Mouse (Mus musculus): ENCODE results near the gene Taar7a. TPM values are rescaled to one million over a fixed set of nuclear protein-coding genes. Genes with fewer than 3 reads are reported as not detected.

Gene Taar7a
- polyA plus RNA-seq, 1 experiment from 2014 or later = not detected

DNA sequence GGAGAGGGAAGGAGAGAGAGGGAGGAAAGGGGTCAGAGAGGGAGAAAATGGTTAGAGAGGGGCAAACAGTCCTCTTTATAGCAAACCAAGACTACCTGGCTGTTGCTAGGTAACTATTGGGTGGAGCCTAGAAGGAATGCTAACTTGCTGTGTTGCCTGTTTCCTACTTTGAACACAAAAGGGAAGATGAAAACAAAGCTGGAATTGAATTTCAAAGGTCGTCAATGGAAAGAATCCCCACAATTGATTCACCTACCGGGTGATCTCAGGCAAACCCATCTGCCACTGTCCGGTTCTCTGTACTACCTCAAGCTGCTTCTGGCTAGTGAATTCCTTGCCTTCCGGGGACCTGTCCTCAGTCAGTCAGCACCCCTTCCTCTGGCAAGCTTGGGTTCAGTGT lies 15.3 kb downstream of the Taar7a start:
- Histone ChIP-seq H3K9ac (no peak overlapping the region), H3K27me3 (no peaks in the 10 kb centered on the region), H3K9me3 (no peaks in the 10 kb centered on the region), H3K4me1 (no peaks in the 10 kb centered on the region), H3K36me3 (no peaks in the 10 kb centered on the region), H3K4me3 (no peak overlapping the region), H3K27ac (no peak overlapping the region), H3K4me2 (no peak overlapping the region)
- ATAC-seq (ENCODE audit: borderline replicate concordance, extremely low read depth, low FRiP score, low TSS enrichment) = no peak
- WGBS = 57% methylated on average over 4 of the region's 4 CpGs

- no peak overlapping the region for H3K9ac ChIP-seq
- no peaks in the 10 kb centered on the region for H3K36me3 ChIP-seq
- H3K27me3 ChIP-seq = no peaks in the 10 kb centered on the region
- H3K4me3 ChIP-seq = no peak overlapping the region
- no peaks in the 10 kb centered on the region for H3K4me1 ChIP-seq
- H3K4me2 ChIP-seq = no peak overlapping the region
- no peak overlapping the region for H3K27ac ChIP-seq
- no peaks in the 10 kb centered on the region for H3K9me3 ChIP-seq
- WGBS = 77% methylated on average over 5 of the region's 5 CpGs
- no peak for ATAC-seq (ENCODE audit: borderline replicate concordance, extremely low read depth, low FRiP score, low TSS enrichment)
Observed at GRCm38 (mm10) chr10:23971256-23971655, 22.0 kb downstream of the Taar7a start.

- Histone ChIP-seq H3K36me3 (no peaks in the 10 kb centered on the region), H3K4me2 (no peak within 1 kb of the TSS), H3K27me3 (no peaks in the 10 kb centered on the region), H3K4me3 (no peak within 1 kb of the TSS), H3K9me3 (no peaks in the 10 kb centered on the region), H3K4me1 (no peaks in the 10 kb centered on the region), H3K9ac (no peak within 1 kb of the TSS), H3K27ac (no peak within 1 kb of the TSS)
- 84% methylated on average over 11 of the region's 11 CpGs for WGBS
- no peak for ATAC-seq (ENCODE audit: borderline replicate concordance, extremely low read depth, low FRiP score, low TSS enrichment)
Observed at GRCm38 (mm10) chr10:23970656-23971165, 22.6 kb downstream of the Taar7a start, which contains the start of gene Taar5. Gene Taar5, plus strand, starts transcription at chr10:23970706.

DNA sequence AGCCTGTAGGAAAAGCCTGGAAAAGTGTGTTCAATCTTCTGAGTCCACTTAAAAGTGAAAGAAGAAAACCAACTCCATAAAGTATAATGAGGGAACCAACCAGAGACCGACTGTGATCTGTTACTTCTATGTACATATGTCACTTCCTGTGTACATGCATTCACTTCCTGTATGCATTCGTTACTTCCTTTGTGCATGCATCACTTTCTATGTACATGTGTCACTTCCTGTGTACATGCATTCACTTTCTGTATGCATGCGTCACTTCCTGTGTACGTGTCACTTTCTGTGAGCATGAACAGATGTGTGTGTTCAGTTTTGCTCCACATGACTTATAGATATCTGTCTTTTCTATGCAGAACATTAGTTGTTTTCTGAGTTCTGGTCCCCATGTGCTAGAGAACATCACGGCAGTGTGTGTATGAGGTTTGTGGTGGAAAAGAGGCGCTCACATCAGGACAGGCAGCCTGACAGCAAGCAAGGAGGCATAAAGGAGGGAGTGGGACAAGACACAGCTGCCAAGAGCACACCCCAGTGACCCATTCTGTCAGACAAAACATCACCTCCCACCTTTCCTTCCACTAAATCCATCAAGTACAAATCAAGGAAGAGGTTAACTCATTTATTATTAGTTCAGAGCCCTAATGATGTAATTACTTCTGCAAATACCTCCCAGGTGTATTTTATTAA lies 28.2 kb downstream of the Taar7a start:
- H3K4me3 ChIP-seq = no peak overlapping the region
- no peak overlapping the region for H3K4me2 ChIP-seq
- no peak overlapping the region for H3K9ac ChIP-seq
- 74% methylated on average over 6 of the region's 6 CpGs for WGBS
- no peaks in the 10 kb centered on the region for H3K36me3 ChIP-seq
- no peak for ATAC-seq (ENCODE audit: borderline replicate concordance, extremely low read depth, low FRiP score, low TSS enrichment)
- H3K9me3 ChIP-seq = no peaks in the 10 kb centered on the region
- H3K27me3 ChIP-seq = no peaks in the 10 kb centered on the region
- no peaks in the 10 kb centered on the region for H3K4me1 ChIP-seq
- no peak overlapping the region for H3K27ac ChIP-seq

GRCm38 (mm10) chr10:23963444-23963843 lies 29.8 kb downstream of the Taar7a start:
- Histone ChIP-seq H3K9me3 (no peaks in the 10 kb centered on the region), H3K36me3 (no peaks in the 10 kb centered on the region), H3K27me3 (no peaks in the 10 kb centered on the region), H3K27ac (no peak overlapping the region), H3K4me2 (no peak overlapping the region), H3K4me1 (no peaks in the 10 kb centered on the region), H3K9ac (no peak overlapping the region), H3K4me3 (no peak overlapping the region)
- 14% methylated on average over 3 of the region's 3 CpGs for WGBS
- no peak for ATAC-seq (ENCODE audit: borderline replicate concordance, extremely low read depth, low FRiP score, low TSS enrichment)

DNA sequence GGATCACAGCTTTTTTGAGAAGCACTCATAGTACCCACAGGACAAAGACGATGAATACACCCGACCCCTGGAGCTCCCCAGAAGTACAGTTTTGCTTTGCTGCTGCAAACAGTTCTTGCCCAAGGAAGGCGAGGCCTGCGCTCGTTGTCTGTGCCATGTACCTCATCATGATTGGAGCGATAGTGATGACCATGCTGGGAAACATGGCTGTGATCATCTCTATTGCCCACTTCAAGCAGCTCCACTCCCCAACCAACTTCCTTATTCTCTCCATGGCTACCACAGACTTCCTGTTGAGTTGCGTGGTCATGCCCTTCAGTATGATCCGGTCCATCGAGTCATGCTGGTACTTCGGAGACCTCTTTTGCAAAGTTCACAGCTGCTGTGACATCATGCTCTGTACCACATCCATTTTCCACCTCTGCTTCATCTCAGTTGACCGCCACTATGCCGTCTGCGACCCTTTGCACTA lies 32.8 kb downstream of the Taar7a start, which contains the start of gene Taar4:
Taar4 (plus strand) TSS at position 51 of the 472 bp plus-strand sequence.
- 93% methylated on average over 13 of the region's 13 CpGs for WGBS
- Histone ChIP-seq H3K9ac (no peak within 1 kb of the TSS), H3K9me3 (no peaks in the 10 kb centered on the region), H3K4me1 (no peaks in the 10 kb centered on the region), H3K27ac (no peak within 1 kb of the TSS), H3K4me3 (no peak within 1 kb of the TSS), H3K36me3 (no peaks in the 10 kb centered on the region), H3K27me3 (no peaks in the 10 kb centered on the region), H3K4me2 (no peak within 1 kb of the TSS)
- ATAC-seq (ENCODE audit: borderline replicate concordance, extremely low read depth, low FRiP score, low TSS enrichment) = no peak

DNA sequence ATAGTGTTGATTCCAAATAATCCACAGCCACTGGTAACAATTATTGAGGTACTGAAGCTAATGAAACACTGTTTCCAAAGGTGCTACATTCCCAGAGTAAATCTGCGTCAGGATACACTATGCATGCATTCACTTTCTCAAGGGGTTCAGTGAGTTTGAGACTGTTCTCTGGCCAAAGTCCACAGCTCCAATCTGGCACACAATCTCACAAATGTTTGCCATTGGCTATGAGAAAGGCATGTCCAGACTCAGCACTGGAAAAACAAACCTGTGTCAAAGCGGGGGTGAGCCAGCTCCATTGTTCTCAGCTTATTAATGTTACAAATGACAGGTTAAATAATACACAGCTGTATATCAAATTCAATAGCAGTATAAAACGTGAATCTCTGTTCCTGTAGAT lies 34.2 kb downstream of the Taar7a start:
- no peak overlapping the region for H3K9ac ChIP-seq
- H3K27me3 ChIP-seq = no peaks in the 10 kb centered on the region
- H3K4me1 ChIP-seq = no peaks in the 10 kb centered on the region
- WGBS = 44% methylated on average over 3 of the region's 3 CpGs
- H3K4me2 ChIP-seq = no peak overlapping the region
- H3K9me3 ChIP-seq = no peaks in the 10 kb centered on the region
- no peak overlapping the region for H3K27ac ChIP-seq
- no peaks in the 10 kb centered on the region for H3K36me3 ChIP-seq
- no peak overlapping the region for H3K4me3 ChIP-seq
- ATAC-seq (ENCODE audit: borderline replicate concordance, extremely low read depth, low FRiP score, low TSS enrichment) = no peak

DNA sequence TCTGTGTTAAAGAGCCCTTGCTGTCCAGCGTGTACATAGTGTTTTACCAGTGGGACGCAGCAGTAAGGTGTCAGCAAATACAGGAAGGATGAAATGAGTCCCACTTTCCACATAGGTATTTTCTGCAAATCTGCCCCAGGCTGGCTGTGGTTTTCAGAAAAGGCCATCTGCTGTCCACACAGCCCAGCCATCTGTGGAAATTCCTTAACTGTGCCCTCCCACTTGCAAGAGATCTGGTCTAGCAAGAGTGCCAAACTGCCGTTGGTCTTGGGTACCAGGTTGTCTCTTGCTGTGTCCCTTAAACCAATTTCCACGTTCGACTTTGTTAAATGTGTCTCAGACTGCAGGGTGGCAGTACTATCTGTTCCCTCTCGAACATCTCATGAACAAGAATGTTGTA lies 41.6 kb downstream of the Taar7a start:
- no peak for ATAC-seq (ENCODE audit: borderline replicate concordance, extremely low read depth, low FRiP score, low TSS enrichment)
- no peaks in the 10 kb centered on the region for H3K27me3 ChIP-seq
- H3K9me3 ChIP-seq = no peaks in the 10 kb centered on the region
- H3K9ac ChIP-seq = no peak overlapping the region
- no peak overlapping the region for H3K4me3 ChIP-seq
- H3K36me3 ChIP-seq = no peaks in the 10 kb centered on the region
- H3K4me1 ChIP-seq = no peaks in the 10 kb centered on the region
- no peak overlapping the region for H3K4me2 ChIP-seq
- 71% methylated on average over 6 of the region's 6 CpGs for WGBS
- no peak overlapping the region for H3K27ac ChIP-seq

DNA sequence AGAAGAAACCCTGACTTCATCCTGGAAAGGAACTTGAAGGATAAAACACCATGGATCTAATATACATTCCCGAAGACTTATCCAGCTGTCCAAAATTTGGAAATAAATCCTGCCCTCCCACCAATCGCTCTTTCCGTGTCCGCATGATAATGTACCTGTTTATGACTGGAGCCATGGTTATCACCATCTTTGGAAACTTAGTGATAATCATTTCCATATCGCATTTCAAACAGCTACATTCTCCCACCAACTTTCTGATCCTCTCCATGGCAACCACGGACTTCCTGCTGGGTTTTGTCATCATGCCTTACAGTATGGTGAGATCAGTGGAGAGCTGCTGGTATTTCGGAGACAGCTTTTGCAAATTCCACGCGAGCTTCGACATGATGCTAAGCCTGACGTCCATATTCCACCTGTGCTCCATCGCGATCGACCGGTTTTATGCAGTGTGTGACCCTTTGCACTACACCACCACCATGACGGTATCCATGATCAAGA lies 43.7 kb downstream of the Taar7a start, which contains the start of gene Taar3:
Taar3 (plus strand) TSS at position 51 of the 498 bp plus-strand sequence.
- 82% methylated on average over 16 of the region's 16 CpGs for WGBS
- no peaks in the 10 kb centered on the region for H3K36me3 ChIP-seq
- no peak within 1 kb of the TSS for H3K4me3 ChIP-seq
- no peak within 1 kb of the TSS for H3K27ac ChIP-seq
- no peaks in the 10 kb centered on the region for H3K9me3 ChIP-seq
- H3K4me2 ChIP-seq = no peak within 1 kb of the TSS
- H3K27me3 ChIP-seq = no peaks in the 10 kb centered on the region
- ATAC-seq (ENCODE audit: borderline replicate concordance, extremely low read depth, low FRiP score, low TSS enrichment) = no peak
- H3K4me1 ChIP-seq = no peaks in the 10 kb centered on the region
- no peak within 1 kb of the TSS for H3K9ac ChIP-seq

GRCm38 (mm10) chr10:23948026-23948425 lies 45.3 kb downstream of the Taar7a start:
- H3K27me3 ChIP-seq = no peaks in the 10 kb centered on the region
- no peak for ATAC-seq (ENCODE audit: borderline replicate concordance, extremely low read depth, low FRiP score, low TSS enrichment)
- no peak overlapping the region for H3K9ac ChIP-seq
- no peak overlapping the region for H3K27ac ChIP-seq
- H3K4me3 ChIP-seq = no peak overlapping the region
- no peaks in the 10 kb centered on the region for H3K4me1 ChIP-seq
- no peaks in the 10 kb centered on the region for H3K36me3 ChIP-seq
- no peak overlapping the region for H3K4me2 ChIP-seq
- 45% methylated on average over 7 of the region's 7 CpGs for WGBS
- H3K9me3 ChIP-seq = no peaks in the 10 kb centered on the region

GRCm38 (mm10) chr10:23942465-23942864 lies 50.8 kb downstream of the Taar7a start:
- Histone ChIP-seq H3K4me1 (no peaks in the 10 kb centered on the region), H3K9ac (no peak overlapping the region), H3K27ac (no peak overlapping the region), H3K27me3 (no peaks in the 10 kb centered on the region), H3K36me3 (no peaks in the 10 kb centered on the region), H3K4me2 (no peak overlapping the region), H3K9me3 (no peaks in the 10 kb centered on the region), H3K4me3 (no peak overlapping the region)
- 67% methylated on average over 5 of the region's 5 CpGs for WGBS
- no peak for ATAC-seq (ENCODE audit: borderline replicate concordance, extremely low read depth, low FRiP score, low TSS enrichment)
